Mouse (Mus musculus): ENCODE data around the gene Tes3-ps.

The Tes3-ps gene

DNA sequence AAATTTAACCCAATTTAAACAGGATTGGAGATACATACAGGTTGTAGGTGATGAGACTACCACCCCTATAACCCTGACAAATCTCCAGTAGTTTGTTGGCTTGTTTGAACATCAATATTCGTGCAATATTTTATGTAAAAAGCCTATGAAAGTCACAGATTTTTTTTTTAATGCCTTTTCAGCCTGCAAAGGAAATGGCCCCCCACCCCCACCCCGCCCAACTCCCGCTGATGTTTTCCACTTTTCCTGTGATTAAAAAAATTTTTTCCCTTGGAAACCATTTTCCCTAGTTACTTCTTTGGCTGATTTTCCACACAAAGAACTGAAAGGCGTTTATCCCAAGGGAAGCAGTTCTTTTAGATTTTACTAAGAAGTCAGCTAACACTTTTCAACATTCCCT lies 11.4 kb downstream of the Tes3-ps start, which contains the start of gene Ecm2:
Gene Ecm2, plus strand, starts transcription at position 301 of the 400 bp plus-strand sequence.
- DNase-seq (ENCODE audit: low spot score) = no peak

DNA sequence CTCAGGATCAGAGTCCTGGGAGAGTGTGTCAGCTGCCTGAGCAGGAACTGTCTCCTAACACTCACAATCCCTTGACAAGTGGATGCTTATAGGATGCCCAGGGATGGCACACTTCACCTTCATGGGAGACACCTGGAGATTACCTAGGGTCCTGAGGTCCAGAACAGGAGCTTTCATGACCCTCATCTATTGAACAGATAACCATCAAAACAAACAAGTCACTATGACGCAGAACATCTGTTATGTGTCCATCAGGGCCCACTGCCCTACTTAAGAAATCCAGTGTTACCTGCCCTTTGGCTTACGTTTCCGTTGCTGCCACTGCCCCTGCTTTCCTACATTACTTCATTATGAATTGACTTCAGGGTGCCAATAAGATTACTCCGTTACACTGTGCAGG lies 12.7 kb downstream of the Tes3-ps start:
- no peak for DNase-seq (ENCODE audit: low spot score)

GRCm38 (mm10) chr13:49507176-49507575 lies 14.1 kb downstream of the Tes3-ps start:
- DNase-seq (ENCODE audit: low spot score) = no peak

- no peak for DNase-seq (ENCODE audit: low spot score)
Measured at GRCm38 (mm10) chr13:49518761-49519160, 25.6 kb downstream of the Tes3-ps start.

- no peak for DNase-seq (ENCODE audit: low spot score)
Measured at GRCm38 (mm10) chr13:49526235-49526634, 33.1 kb downstream of the Tes3-ps start.

GRCm38 (mm10) chr13:49530636-49531035 lies 37.5 kb downstream of the Tes3-ps start:
- no peak for DNase-seq (ENCODE audit: low spot score)

- no peak for DNase-seq (ENCODE audit: low spot score)
Measured at GRCm38 (mm10) chr13:49536946-49537345, 43.8 kb downstream of the Tes3-ps start.

DNA sequence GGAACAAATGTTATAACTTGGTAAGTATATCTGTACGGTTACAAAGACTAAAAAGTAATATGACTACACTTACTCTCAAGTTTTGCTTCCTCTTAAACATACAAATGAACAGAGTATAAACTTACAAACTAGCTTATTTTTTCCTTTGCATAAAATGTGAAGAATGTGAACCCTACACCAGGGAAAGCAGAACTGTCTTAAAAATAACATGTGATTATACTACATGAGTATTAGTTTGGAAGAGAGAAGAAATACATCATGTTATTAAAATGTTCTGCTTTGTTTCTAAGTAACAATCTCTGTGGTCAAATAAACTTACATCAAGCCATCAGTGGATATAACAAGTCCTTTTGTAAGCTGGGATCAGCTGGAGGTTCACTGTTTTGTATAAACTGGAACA lies 45.6 kb downstream of the Tes3-ps start:
- no peak for DNase-seq (ENCODE audit: low spot score)

- no peak for DNase-seq (ENCODE audit: low spot score)
Measured at GRCm38 (mm10) chr13:49544279-49544678, 51.2 kb downstream of the Tes3-ps start, which contains the start of gene Aspn. Aspn (plus strand) TSS chr13:49544443.

DNA sequence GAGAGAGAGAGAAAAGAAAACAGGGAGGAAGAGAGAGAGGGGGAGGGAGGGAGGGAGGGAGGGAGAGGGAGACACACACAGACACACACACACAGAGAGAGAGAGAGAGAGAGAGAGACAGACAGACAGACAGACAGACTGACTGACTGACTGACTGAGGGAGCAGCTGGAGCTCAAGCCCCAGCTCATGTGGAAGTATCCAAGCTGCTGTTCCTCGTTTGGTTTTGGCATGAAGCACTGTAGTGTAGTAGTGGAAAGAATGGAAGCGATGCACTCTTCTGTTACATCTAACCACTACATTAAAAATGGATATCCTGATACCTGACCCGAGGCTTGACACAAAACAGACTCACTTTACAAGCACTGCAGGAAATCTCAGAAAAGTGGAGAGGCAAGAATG lies 52.5 kb downstream of the Tes3-ps start:
- no peak for DNase-seq (ENCODE audit: low spot score)

Data from ovary, postnatal 10 days (tissue).